Mouse (Mus musculus) B cell, adult 2 months (primary cell): ENCODE results near the gene Rrp1b.
"Not testable (repeated sequence)": the region's sequence is repeated elsewhere in the genome, so short reads cannot be mapped to it uniquely, and the experiment has no call there.

Experiments used
- DNase-seq, 2 experiments: peaks; one replicate each; pipeline ENCODE4 v3.0.0; 2022

Rrp1b gene

DNA sequence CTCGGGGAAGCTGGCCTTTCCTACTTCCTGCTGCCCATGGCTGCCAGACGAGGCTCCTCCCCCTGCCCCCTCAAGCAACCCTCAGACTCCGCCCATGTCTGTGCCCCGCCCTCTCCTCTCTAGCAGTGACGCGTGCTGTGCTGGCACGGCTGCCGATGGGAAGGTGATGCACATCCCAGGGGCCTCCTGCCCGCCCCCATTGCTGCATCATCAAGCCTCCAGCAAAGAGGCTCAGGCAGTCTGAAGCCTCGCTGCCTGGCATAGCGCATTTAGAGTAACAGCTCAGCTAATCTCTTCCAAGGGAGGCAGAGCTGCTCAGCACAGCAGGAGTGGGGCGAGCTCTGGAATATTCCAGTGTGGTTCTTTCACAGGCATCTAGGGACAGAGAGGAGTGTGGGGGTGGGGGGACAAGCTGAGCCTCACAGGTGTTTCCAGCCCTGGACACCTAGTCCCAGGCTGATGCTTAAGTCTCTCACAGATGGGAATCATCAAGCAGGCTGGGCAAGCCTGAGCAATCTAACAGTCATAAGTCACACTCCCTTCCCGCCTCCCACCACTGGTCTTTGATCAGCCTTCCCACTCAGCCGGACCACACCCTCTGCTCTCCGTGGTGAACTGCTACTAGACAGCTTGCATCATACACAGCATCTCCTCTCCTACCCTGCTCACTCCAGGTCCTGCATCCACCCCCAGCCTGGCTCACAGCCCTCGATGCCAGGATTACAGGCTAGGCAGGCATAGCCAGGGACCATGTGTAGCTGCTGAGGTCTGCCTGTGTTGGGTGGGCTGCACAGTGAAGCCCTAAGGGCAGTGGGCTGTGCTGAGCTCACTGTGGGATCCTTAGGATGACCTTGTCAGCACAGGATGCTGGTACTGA lies 55.7 kb downstream of the Rrp1b start:
- DNase-seq, result peak; percentile 87 to 92

DNA sequence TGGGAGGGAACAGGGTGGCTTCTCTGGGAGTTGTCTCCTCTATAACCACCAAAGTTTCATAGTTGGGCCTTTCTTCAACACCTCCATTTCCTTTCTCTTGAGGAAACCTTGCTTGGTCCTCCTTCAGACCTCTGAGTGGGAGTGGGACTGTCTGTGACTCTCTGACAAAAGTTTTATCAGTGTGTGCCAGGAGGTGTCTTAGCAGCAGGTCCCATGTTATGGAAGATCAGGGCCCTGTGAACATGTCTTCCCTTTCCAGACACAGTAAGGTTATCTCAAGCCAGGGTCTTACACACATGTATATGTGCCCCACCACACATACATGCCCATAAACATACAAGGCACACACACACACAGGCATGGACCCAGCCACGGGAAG lies 56.3 kb downstream of the Rrp1b start:
- DNase-seq, result no peak

DNA sequence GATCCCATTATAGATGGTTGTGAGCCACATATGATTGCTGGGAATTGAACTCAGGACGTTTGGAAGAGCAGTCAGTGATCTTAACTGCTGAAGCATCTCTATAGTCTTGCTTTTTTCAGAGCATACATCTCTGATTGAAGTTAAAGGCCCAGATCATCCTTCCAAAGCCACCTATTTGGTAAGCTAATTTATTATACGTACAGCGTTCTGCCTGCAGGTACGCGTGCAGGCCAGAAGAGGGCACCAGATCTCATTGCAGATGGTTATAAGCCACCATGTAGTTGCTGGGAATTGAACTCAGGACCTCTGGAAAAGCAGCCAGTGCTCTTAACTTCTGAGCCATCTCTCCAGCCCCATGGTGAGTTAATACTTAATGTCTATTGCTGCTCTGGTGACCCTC lies 57.0 kb downstream of the Rrp1b start:
- peak in 1 of 2 experiments; percentile 26 for DNase-seq

DNA sequence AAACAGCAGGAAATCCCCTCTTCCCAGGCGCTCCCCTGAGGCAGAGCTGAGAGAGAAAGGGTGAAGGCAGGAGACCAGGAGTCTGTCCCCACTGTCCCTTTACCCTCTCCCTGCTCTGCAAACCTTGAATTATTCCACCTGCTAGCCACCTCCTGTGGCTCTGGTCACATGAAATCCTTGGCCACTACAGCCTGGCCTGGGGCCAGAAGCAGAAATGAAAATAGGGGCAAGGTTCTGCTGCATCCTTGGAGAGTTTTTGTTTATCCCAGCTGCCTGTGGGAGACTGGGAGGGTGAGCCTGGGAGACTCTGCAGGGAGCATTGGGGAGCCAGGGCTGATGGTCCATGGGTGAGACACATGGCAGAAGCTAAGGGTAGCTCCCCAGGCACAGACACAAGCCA lies 61.8 kb downstream of the Rrp1b start:
- no peak for DNase-seq

DNA sequence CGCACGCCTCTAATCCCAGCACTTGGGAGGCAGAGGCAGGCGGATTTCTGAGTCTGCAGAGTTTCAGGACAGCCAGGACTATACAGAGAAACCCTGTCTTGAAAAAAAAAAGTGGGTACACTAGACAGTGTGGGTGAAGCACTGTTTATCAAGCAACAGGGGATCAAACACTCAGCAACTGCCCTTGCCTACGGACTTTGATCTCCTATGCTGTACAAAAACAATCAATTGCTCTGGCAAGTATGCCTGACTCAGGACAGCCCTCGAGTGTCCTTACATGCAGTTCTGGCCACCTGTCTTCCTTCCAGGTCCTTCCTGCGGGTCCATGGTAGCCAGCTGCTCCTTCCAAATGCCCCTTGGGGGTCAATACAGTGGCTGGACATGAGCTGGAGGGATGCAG lies 63.0 kb downstream of the Rrp1b start:
- DNase-seq, result not testable (repeated sequence)

DNA sequence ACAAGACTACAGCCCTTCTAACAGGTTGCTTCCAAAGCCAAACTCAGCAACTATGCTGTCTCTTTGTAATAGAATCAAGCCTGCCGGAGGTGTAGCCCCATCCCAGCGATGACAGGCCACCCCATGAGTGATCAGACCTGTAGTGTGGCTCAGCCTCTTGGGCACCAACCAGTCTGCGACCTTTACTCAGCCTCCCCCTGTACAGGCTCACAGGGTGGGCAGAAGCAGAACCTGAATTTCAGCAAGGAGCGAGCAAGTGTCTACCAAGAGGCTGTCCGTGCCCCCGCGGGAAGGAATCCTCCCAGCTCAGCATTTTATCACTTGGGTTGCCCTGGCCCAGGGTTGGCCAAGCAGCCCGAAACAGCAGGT lies 63.7 kb downstream of the Rrp1b start:
- DNase-seq, result no peak

DNA sequence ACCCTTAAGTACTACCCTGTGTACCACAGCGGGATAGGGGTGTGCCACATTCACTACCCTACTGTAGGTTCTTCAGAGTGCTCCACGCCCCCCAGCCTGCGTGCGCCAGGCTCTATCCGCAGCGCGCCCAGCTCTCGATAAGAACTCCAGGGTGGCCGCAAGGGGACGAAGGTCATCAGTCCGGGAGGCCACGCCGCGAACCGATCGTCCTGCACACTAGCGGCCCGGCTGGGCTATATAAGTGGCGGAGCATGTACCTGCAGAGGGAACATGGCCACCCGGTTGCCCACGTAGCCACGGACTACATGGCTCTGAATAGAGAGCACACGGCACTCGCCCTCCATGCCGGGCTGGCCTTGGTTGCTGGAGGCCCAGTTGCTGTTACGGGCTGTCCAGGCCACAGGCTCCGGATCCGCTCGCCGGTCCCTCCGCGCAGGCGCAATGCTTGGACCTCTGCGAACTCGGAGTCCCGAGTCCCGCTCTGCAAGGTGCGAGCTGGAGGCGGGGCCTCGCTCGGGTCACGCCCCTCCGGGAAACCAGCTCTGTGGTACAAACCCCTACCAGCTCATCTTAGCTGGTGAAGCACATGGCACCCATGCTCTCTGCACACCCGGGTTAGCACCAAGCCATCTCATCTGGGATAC lies 64.2 kb downstream of the Rrp1b start:
- peak; percentile 62 to 64 for DNase-seq

DNA sequence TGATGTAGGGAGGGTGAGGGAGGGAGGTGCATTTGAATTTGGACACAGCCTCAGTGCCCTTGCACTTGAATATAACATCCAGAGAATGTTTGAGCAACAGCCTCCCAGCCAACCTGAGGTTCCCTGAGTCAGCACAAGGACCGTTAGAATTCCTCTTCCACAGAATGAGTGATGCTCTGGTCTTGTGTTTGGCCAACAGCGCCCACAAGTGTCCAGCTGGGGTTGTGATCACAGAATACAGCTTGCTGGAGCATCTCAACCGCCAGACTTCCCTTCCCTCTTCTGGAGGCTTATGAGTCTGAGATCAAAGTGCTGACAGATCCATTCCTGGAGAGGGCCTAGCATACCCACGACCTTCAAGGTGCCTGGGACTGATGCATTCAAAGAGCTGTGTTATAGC lies 67.2 kb downstream of the Rrp1b start:
- no peak for DNase-seq

DNA sequence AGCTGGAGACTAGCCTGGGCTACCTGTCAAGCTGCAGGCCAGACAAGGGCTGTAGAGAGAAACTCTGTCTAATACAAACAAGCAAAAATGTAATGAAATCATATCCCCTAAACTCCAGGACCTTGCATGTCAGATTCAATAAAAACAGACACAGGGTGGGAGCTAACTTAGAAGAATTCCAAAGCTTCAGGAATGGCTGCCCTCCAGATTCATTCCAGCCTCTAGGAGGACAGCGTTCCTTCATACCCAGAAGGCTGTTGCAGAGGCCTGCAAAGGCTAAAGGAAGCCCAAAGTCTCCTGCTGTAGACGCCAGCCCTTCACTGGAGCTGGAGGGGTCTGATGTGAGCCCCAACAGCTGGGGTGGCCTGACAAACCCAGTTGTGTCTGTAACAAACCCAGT lies 70.5 kb downstream of the Rrp1b start:
- no peak for DNase-seq

DNA sequence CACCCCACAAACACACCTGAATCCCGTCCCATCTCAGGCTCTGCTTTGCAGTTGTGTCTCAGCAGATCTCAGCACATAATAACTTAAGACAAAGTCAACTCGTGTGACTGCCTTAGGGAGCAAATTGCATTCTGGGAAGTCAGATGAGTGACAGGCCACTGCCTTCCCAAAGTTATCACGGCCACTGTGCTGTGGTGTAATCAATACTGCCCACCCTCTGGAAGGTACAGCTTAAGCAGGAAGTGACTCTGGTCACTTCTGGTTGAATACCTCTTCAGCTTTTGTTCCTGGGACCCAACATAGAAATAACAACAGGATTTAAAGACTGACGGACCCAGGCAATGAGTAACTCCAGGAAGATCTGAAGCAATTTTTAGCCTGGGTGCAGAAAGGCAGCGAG lies 72.0 kb downstream of the Rrp1b start:
- no peak for DNase-seq

DNA sequence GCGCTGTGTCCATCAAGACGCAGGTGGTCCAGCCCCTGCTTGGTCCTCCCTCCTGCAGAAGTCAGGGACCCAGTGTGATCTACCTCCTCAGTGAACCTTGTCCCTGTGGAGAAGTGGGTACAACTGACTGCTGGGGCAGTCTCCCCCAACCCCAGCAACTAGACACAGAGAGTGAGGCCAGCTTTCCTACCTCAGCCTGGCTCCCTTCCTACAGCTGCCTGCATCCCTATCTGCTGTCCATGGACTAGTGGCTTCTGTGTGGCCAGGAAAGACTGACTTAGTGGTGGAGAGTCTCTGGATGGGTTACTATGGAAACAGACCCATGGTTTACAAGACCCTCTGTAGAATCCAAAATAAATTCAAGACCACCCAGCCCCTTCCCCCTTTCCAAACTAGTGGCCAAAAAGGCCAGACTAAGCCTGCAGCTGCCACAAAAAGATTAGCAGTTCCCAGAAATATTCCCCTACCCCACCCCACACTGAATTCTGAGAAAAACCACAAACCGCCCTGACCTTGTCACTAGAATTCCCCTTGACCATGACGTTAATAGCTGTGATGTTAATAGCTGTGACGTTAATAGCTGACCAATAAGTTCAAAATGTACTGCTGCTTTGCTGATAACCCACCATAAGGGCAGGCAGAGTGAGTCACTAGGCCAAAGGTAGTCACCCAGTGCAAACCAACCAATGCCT lies 72.6 kb downstream of the Rrp1b start:
- not testable (repeated sequence) for DNase-seq

DNA sequence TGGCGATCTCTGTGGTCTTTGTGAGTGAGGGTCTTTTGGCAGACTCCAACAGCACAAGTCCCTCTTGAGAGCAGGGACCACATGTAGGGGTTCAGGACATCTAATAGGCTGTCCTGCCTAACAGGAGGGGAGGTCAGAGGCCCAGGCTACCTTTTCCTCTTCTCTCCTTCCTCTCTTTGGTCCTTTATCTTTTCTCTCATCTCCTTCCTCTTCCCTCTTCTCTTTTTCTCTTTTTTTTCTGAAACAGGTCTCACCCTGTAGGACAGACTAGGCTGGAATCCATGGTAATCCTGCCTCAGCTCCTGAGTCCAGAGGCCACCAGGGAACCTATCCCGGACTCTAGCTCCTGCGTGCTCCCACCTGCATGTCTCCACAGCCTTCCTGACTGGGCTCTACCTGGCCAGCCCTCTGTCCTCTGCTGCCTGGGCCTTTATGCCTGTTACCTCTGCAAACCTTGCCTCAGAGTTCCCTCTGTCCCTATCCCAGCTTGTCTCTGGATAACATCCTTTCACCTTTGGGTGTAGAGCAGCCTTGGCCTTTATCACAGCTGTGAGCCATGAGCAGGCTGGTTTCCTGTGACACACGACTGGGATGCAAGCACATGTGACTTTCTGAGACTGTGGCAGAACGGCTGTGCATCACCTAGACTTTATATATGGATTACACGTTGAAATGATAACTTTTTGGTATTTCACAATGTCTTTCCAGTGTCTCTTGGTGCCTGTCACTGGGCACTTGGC lies 73.5 kb downstream of the Rrp1b start:
- no peak for DNase-seq

DNA sequence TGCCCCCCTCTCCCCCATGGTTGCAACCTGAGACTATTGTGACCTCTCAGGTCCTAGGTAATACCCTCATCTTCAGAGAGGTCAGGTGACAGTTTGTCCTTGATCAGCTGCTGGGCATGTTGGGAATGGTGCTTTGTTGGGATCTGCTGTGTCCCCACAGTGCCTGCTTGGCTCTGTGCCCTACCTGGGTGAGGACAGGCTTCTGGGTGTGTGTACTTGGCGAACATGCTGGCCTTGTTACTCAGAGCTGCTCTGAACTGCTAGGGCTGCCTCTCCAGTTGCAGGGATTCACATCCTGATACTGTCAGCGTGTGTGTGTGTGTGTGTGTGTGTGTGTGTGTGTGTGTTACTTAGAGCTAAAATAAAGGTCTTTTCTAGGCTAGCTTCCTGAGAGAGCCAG lies 74.5 kb downstream of the Rrp1b start:
- DNase-seq, result no peak

DNA sequence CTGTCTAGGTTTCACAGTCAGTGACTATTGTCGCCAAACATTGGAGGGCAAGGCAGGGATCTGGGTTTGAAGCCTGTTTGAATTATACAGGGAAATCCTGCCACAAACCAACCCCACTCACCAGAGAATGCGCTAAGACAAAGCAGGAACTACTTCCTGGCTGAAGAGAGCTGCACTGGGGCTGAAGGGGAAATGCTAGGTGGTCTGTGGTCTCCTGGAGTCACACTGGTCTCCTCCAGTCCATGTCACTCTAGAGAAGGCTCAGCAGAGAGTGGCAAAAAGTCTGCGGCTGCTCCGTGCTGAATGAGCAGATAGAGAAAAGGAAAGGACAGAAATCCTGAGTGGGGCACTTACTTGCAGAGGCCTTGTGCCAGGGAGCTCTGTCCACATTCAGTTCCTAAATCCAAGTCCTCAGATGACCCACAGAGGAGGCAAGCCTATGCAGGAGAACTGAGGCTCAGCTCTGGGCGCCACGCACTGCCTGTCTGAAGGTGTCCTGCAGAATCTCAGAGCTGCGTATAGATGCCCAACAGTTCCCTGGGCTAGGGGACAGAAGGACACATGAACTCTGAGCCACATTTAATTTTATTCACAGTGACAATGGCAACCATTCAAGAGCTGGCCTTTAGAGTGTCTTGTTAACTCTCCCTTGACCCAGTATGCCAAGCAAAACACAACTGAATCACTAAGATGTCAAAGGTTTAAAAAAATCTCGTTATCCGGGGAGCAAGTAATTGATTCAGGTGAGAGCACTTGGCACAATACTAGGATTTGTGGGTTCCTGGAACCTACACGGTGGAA lies 75.3 kb downstream of the Rrp1b start:
- no peak for DNase-seq
